Mouse (Mus musculus) bone marrow, adult 2 months (tissue): ENCODE measurements around the gene Akt2. TPM values are rescaled to one million over a fixed set of nuclear protein-coding genes. Genes with fewer than 3 reads are reported as not detected.

Source experiments
- H3K27ac ChIP-seq: fragments of 200-500 bp; 2 replicates; pipeline ENCODE4 v1.5.1; 2012; ENCODE audit warnings: low read depth, mild to moderate bottlenecking, control low read depth, inconsistent platforms, low read length; ENCODE audit not compliant: control insufficient read depth, poor library complexity, insufficient read depth
- H3K4me1 ChIP-seq: fragments of 200-500 bp; 2 replicates; pipeline ENCODE4 v1.6.1; 2011; ENCODE audit warnings: low read length; ENCODE audit not compliant: control insufficient read depth, insufficient read depth
- H3K4me3 ChIP-seq: fragments of 200-500 bp; replicated peaks from 2 replicates; pipeline ENCODE3; 2011; ENCODE audit warnings: mild to moderate bottlenecking, low read depth, low read length, control low read depth; ENCODE audit not compliant: control insufficient read depth
- CTCF ChIP-seq: fragments of 200-500 bp; IDR thresholded peaks from 2 replicates; pipeline ENCODE4 v1.5.1; 2011; ENCODE audit warnings: low read length, control low read depth; ENCODE audit not compliant: control insufficient read depth, insufficient read depth
- POLR2A ChIP-seq: fragments of 200-500 bp; IDR thresholded peaks from 2 replicates; pipeline ENCODE4 v1.6.1; 2011; ENCODE audit warnings: low read depth, mild to moderate bottlenecking, control low read depth, low read length, borderline replicate concordance; ENCODE audit not compliant: control insufficient read depth
- WGBS: fragments of 180-500 bp; shearing (Covaris S2); methylation state at CpG from one replicate; pipeline ENCODE4 v1.1.7; 2018; 5-methylcytosine and 5-hydroxymethylcytosine counted together
- polyA plus RNA-seq: library from polyadenylated mRNA; stranded (reverse); fragments of >200 nt; gene quantifications from 2 replicates; pipeline ENCODE4 v1.2.4, GENCODE M21; 2011; ENCODE audit warnings: low replicate concordance; ENCODE audit not compliant: missing spikeins, insufficient read depth, insufficient read length

Gene Akt2
- polyA plus RNA-seq, 1 experiment = 71.2 TPM

- 1% methylated on average over 31 of the region's 31 CpGs for WGBS
- Histone ChIP-seq H3K27ac (peak within 1 kb of the TSS; percentile 16; the same call in 1 of the 2 replicates), H3K4me3 (peak within 1 kb of the TSS; percentile 78), H3K4me1 (no peaks in the 10 kb centered on the region; the same call in 1 of the 2 replicates)
- TF ChIP-seq CTCF (no peak), POLR2A (peak; percentile 25; the same call in 1 of the 2 replicates)
Measured at GRCm38 (mm10) chr7:27674522-27675221, 83.3 kb downstream of the Akt2 start, which contains the start of gene Map3k10. Gene Map3k10 (minus strand): TSS chr7:27674598.

GRCm38 (mm10) chr7:27675222-27675612, 83.9 kb downstream of the Akt2 start:
- TF ChIP-seq CTCF = no peak
- TF ChIP-seq POLR2A = no peak
- Histone ChIP-seq H3K27ac (no peak overlapping the region), H3K4me3 (no peak overlapping the region), H3K4me1 (no peaks in the 10 kb centered on the region; the same call in 1 of the 2 replicates)
- WGBS = 39% methylated on average over 14 of the region's 14 CpGs

GRCm38 (mm10) chr7:27683218-27683617, 91.9 kb downstream of the Akt2 start:
- TF ChIP-seq CTCF = no peak
- no peak for TF ChIP-seq POLR2A
- WGBS = 14% methylated on average over 2 of the region's 2 CpGs
- Histone ChIP-seq H3K27ac (no peak overlapping the region), H3K4me3 (no peak overlapping the region), H3K4me1 (no peaks in the 10 kb centered on the region)

- H3K4me3 ChIP-seq = no peak overlapping the region
- no peak overlapping the region for H3K27ac ChIP-seq
- H3K4me1 ChIP-seq = no peaks in the 10 kb centered on the region
- 39% methylated on average over 5 of the region's 5 CpGs for WGBS
- no peak for TF ChIP-seq CTCF
- no peak for TF ChIP-seq POLR2A
Measured at GRCm38 (mm10) chr7:27685220-27685619, 93.9 kb downstream of the Akt2 start.

- H3K4me1 ChIP-seq = no peaks in the 10 kb centered on the region
- peak; percentile 31; the same call in 1 of the 2 replicates for TF ChIP-seq CTCF
- TF ChIP-seq POLR2A = no peak
- WGBS = under 1% methylated on average over 6 of the region's 6 CpGs
- H3K4me3 ChIP-seq = no peak overlapping the region
- no peak overlapping the region for H3K27ac ChIP-seq
Measured at GRCm38 (mm10) chr7:27685681-27686080, 94.3 kb downstream of the Akt2 start.

GRCm38 (mm10) chr7:27687043-27687442, 95.7 kb downstream of the Akt2 start:
- WGBS = 88% methylated on average over 1 of the region's 1 CpGs
- Histone ChIP-seq H3K4me1 (no peaks in the 10 kb centered on the region), H3K4me3 (no peak overlapping the region), H3K27ac (no peak overlapping the region)
- TF ChIP-seq CTCF = no peak
- TF ChIP-seq POLR2A = no peak

GRCm38 (mm10) chr7:27687836-27688235, 96.5 kb downstream of the Akt2 start:
- H3K4me1 ChIP-seq = no peaks in the 10 kb centered on the region
- TF ChIP-seq POLR2A (no peak), CTCF (no peak)
- H3K4me3 ChIP-seq = no peak overlapping the region

GRCm38 (mm10) chr7:27688246-27688788, 97.0 kb downstream of the Akt2 start:
- H3K27ac ChIP-seq = no peak overlapping the region
- H3K4me1 ChIP-seq = no peaks in the 10 kb centered on the region
- TF ChIP-seq POLR2A (no peak), CTCF (no peak)
- H3K4me3 ChIP-seq = no peak overlapping the region
- WGBS = 28% methylated on average over 14 of the region's 14 CpGs

More at GRCm38 (mm10) chr7:27687836-27688235, 96.5 kb downstream of the Akt2 start:
- WGBS = 72% methylated on average over 3 of the region's 3 CpGs
- no peak overlapping the region for H3K27ac ChIP-seq
